Mouse (Mus musculus) gastrocnemius, adult 2 months (tissue): ENCODE measurements around the gene Catsper3. TPM values are rescaled to one million over a fixed set of nuclear protein-coding genes. Genes with fewer than 3 reads are reported as not detected.
A peak's percentile ranks its signal among the peaks of the same experiment; 100 is the strongest.

ENCODE experiments used
- DNase-seq: peaks from one replicate; pipeline ENCODE4 v3.0.0; 2022
- H3K27ac ChIP-seq: fragments of 200-600 bp; 2 replicates; pipeline ENCODE4 v1.8.1; 2022; ENCODE audit warnings: mild to moderate bottlenecking
- H3K4me3 ChIP-seq: fragments of 200-600 bp; 2 replicates; pipeline ENCODE4 v1.8.1; 2022; ENCODE audit warnings: mild to moderate bottlenecking, moderate library complexity
- CTCF ChIP-seq: fragments of 200-600 bp; IDR thresholded peaks from 2 replicates; pipeline ENCODE4 v1.8.1; 2022; ENCODE audit warnings: antibody characterized with exemption, mild to moderate bottlenecking, moderate library complexity
- intact Hi-C: fragments of 180-260 bp; cut with DNase I; formaldehyde crosslinking; loops from one replicate; pipeline ENCODE4 v1.15.1; 2025
- long read RNA-seq, 2 experiments: library from polyadenylated mRNA; stranded (forward); transcript quantifications; one replicate each; pipeline ENCODE4 v2.0.0; 2021
- total RNA-seq, 2 experiments: library from RNA; stranded (reverse); gene quantifications; 2 replicates each; pipeline ENCODE4 v1.2.3; 2021

Catsper3 gene
- under 1 TPM; 0.23 to 0.39 TPM for total RNA-seq
- long read RNA-seq, experiment 1, result 0 reads
- long read RNA-seq, experiment 2, result 0 reads

- TF ChIP-seq CTCF, result no peak
- Histone ChIP-seq H3K27ac (no peak within 1 kb of the TSS), H3K4me3 (no peak within 1 kb of the TSS)
- no peak for DNase-seq
- intact Hi-C loops, result no loop called here
Measured at GRCm38 (mm10) chr13:55784268-55784667, at the start of gene Catsper3. Catsper3 (plus strand) TSS chr13:55784568.

- no peak for TF ChIP-seq CTCF
- H3K27ac ChIP-seq, result no peak overlapping the region
- DNase-seq, result no peak
- H3K4me3 ChIP-seq, result no peak overlapping the region
- intact Hi-C loops, result loop anchor here (10.0 kb wide), 1 partner anchor 227 kb away; no protein-coding TSS in a partner anchor
Measured at GRCm38 (mm10) chr13:55737885-55738284, 46.5 kb upstream of the Catsper3 start.

GRCm38 (mm10) chr13:55742306-55742705, 42.1 kb upstream of the Catsper3 start:
- DNase-seq, result no peak
- no peak for TF ChIP-seq CTCF
- Histone ChIP-seq H3K27ac (no peak overlapping the region), H3K4me3 (no peak overlapping the region)
- intact Hi-C loops, result no loop called here

GRCm38 (mm10) chr13:55754380-55754779, 30.0 kb upstream of the Catsper3 start:
- Histone ChIP-seq H3K27ac (no peak overlapping the region), H3K4me3 (no peak overlapping the region)
- TF ChIP-seq CTCF, result no peak
- no peak for DNase-seq
- intact Hi-C loops, result no loop called here

GRCm38 (mm10) chr13:55756789-55757188, 27.6 kb upstream of the Catsper3 start:
- Histone ChIP-seq H3K4me3 (peak overlapping the region; percentile 21), H3K27ac (no peak overlapping the region)
- DNase-seq, result no peak
- intact Hi-C loops, result no loop called here
- no peak for TF ChIP-seq CTCF

- no peak for TF ChIP-seq CTCF
- no peak overlapping the region for H3K4me3 ChIP-seq
- intact Hi-C loops, result no loop called here
- no peak overlapping the region for H3K27ac ChIP-seq
- no peak for DNase-seq
Measured at GRCm38 (mm10) chr13:55757645-55758044, 26.7 kb upstream of the Catsper3 start.

- TF ChIP-seq CTCF, result no peak
- intact Hi-C loops, result no loop called here
- Histone ChIP-seq H3K27ac (no peak overlapping the region), H3K4me3 (no peak overlapping the region)
- no peak for DNase-seq
Measured at GRCm38 (mm10) chr13:55760576-55760975, 23.8 kb upstream of the Catsper3 start.

- intact Hi-C loops, result no loop called here
- Histone ChIP-seq H3K27ac (no peak overlapping the region), H3K4me3 (no peak overlapping the region)
- DNase-seq, result no peak
- TF ChIP-seq CTCF, result no peak
Measured at GRCm38 (mm10) chr13:55761486-55761885, 22.9 kb upstream of the Catsper3 start.

- DNase-seq, result no peak
- no peak overlapping the region for H3K27ac ChIP-seq
- intact Hi-C loops, result no loop called here
- no peak for TF ChIP-seq CTCF
- no peak overlapping the region for H3K4me3 ChIP-seq
Measured at GRCm38 (mm10) chr13:55774352-55774751, 10.0 kb upstream of the Catsper3 start.

GRCm38 (mm10) chr13:55775056-55775455, 9.3 kb upstream of the Catsper3 start:
- no peak for DNase-seq
- TF ChIP-seq CTCF, result no peak
- intact Hi-C loops, result no loop called here
- Histone ChIP-seq H3K4me3 (no peak overlapping the region), H3K27ac (no peak overlapping the region)

GRCm38 (mm10) chr13:55786120-55786519, 1.8 kb downstream of the Catsper3 start:
- intact Hi-C loops, result no loop called here
- no peak for DNase-seq
- Histone ChIP-seq H3K27ac (no peak overlapping the region), H3K4me3 (no peak overlapping the region)
- TF ChIP-seq CTCF, result no peak

GRCm38 (mm10) chr13:55801246-55801645, 16.9 kb downstream of the Catsper3 start:
- TF ChIP-seq CTCF, result no peak
- Histone ChIP-seq H3K27ac (no peak overlapping the region), H3K4me3 (no peak overlapping the region)
- no peak for DNase-seq
- intact Hi-C loops, result no loop called here

GRCm38 (mm10) chr13:55803973-55804372, 19.6 kb downstream of the Catsper3 start:
- no peak for DNase-seq
- Histone ChIP-seq H3K4me3 (no peak overlapping the region), H3K27ac (no peak overlapping the region)
- no peak for TF ChIP-seq CTCF
- intact Hi-C loops, result no loop called here

GRCm38 (mm10) chr13:55809041-55809623, 24.8 kb downstream of the Catsper3 start:
- no peak overlapping the region for H3K4me3 ChIP-seq

More at GRCm38 (mm10) chr13:55809041-55809623, 24.8 kb downstream of the Catsper3 start:
- intact Hi-C loops, result no loop called here
- no peak for DNase-seq
- no peak overlapping the region for H3K27ac ChIP-seq
- TF ChIP-seq CTCF, result peak; percentile 19; the same call in 1 of the 2 replicates
